Mouse (Mus musculus) bone marrow, adult 2 months (tissue): ENCODE data around the gene Marveld1.

Experiments
- CTCF ChIP-seq: fragments of 200-500 bp; IDR thresholded peaks from 2 replicates; pipeline ENCODE4 v1.5.1; 2011; ENCODE audit warnings: low read length, control low read depth; ENCODE audit not compliant: control insufficient read depth, insufficient read depth
- POLR2A ChIP-seq: fragments of 200-500 bp; IDR thresholded peaks from 2 replicates; pipeline ENCODE4 v1.6.1; 2011; ENCODE audit warnings: low read depth, mild to moderate bottlenecking, control low read depth, low read length, borderline replicate concordance; ENCODE audit not compliant: control insufficient read depth

GRCm38 (mm10) chr19:42158246-42159017 lies 11.2 kb downstream of the Marveld1 start:
- TF ChIP-seq CTCF, result no peak
- no peak for TF ChIP-seq POLR2A
